Mouse (Mus musculus): ENCODE results near the gene Alox12b.

Gene Alox12b

DNA sequence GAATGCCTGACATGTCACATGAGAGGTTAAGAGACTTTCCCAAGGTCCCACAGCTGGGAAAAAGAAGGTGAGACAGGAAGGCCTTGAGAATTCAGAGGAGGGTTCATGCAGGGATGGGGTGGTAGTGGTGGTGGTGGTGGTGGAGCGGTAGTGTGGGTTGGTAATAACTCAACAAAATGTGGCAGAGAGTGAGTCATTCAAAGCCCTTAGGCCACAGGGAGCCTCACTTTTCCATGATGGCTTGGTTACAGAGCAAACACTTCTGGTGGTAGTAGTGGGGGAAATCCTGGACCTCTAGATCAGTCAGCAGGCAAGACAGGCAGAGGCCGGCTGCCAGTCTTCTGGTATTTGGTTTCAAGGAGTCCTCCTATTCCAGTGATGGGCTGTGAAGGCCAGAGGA lies 15.8 kb downstream of the Alox12b start:
- in situ Hi-C loops (cut with MboI; ENCODE audit: low sequenced_read_pairs): no loop called here

DNA sequence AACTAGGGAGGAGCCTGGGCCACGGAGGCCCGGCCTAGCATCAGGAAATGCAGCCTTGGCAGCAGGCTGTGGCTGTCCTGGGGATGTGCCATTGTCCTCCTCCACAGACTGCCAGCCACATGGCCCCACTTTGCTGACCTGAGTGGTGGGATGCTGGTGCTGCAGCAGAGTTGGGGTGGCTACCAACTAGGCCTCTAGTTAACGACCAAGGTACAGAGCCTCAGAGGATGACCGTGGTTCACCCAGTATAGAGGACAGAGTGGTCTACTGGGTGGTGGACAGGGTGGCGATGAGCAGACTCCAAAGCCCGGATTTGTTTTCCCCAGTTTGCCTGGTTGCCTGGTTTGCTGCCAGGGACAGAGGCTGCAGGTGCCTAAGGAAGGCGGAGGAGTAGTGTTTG lies 17.9 kb downstream of the Alox12b start:
- in situ Hi-C loops (cut with MboI; ENCODE audit: low sequenced_read_pairs): no loop called here

DNA sequence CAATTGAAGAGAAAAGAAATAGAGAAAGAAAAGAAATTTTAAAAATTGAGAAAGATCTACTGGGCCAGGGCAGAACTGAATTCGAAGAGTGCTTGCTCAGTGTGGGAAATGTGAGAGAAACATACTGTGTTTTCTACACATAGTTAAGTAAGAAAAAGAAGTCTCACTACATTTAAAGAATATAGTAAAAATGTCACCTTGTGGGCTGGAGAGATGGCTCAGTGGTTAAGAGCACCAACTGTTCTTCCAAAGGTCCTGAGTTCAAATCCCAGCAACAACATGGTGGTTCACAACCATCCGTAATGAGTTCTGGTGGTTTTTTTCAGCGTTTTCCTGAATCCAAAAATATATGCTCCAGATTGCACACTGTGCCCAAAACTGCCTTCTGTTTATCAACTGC lies 21.7 kb downstream of the Alox12b start:
- in situ Hi-C loops (cut with MboI; ENCODE audit: low sequenced_read_pairs): no loop called here

- in situ Hi-C loops (cut with MboI; ENCODE audit: low sequenced_read_pairs): no loop called here
Measured at GRCm38 (mm10) chr11:69179512-69179911, 22.7 kb downstream of the Alox12b start.

- in situ Hi-C loops (cut with MboI; ENCODE audit: low sequenced_read_pairs): no loop called here
Measured at GRCm38 (mm10) chr11:69180120-69180519, 23.3 kb downstream of the Alox12b start.

DNA sequence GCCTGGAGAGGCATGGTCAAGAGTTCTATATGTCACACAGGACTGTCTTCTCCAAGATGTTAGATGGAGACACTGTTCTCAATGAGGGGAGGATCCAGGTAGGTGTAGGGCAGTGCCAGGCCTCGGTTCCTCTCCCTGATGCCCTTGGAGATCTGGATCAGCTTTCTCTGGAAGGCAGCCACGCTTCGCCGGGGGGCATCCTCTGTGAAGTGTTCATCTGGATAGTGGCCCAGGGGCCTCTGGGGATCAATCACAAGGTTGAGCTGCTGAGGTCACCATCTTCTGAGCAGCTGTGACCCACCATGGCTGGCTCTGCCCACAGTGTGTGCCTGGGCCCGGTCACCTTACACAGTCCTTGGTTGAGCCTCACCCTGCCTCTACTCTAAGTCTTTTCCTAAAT lies 28.2 kb downstream of the Alox12b start:
- in situ Hi-C loops (cut with MboI; ENCODE audit: low sequenced_read_pairs): no loop called here

DNA sequence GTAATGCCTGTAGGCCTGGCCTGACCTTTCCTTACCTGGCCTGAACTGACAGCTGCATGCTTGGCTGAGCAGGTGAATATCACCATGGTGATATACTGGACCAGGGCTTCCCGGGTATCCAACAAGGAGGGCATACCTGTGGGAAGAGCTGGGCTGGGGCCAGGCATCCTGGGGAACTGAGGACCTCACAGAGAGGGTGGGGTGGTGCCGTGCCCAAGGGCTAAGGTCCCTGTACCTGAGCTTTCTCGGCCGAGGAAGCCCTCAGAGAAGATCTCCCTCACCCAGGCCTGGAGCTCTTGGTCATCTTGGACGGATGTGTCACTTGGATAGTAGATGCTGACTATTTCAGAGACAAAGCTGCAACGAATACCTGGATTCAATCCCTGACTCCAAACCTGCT lies 29.1 kb downstream of the Alox12b start:
- in situ Hi-C loops (cut with MboI; ENCODE audit: low sequenced_read_pairs): no loop called here

DNA sequence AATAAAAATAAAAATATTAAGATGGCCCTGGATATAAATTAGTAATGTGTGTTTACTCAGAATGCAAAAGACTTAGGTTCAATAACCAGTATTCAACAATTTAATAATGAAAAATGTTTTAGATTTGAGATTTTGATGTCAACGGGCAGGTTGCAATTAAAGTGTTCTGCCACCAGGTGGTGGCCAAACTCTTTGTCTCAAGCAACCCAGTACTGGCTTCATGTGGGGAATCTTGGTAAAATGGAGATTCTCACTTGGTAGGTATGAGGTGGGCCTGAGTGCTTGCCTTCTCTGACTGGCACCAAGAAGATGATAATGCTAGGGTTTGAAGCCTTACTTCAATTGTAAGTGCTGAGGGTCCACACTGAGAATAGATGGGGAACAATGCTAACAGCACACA lies 36.1 kb downstream of the Alox12b start:
- in situ Hi-C loops (cut with MboI; ENCODE audit: low sequenced_read_pairs): loop anchor here (5.0 kb wide), 1 partner anchor 59 kb away; no protein-coding TSS in a partner anchor

DNA sequence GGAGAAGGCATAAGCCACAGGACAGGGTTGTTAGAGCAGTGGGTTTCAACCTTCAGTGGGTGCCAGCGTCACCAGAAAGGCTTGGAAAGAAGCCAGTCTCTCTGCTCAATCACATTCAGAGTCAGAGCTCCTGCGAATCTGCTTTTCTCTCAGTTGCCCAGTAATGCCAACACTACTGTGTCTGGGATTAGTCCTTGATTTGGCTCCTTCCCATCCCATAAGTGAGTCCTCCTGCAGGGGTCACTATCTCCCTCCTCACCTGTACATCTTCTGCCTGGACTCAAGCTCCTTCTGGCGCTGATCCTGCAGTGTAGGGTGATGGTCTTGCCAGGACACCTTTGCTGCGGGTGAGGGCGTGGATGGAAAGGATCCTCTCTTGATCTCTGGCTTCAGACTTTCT lies 40.0 kb downstream of the Alox12b start:
- in situ Hi-C loops (cut with MboI; ENCODE audit: low sequenced_read_pairs): no loop called here

GRCm38 (mm10) chr11:69197194-69197593 lies 40.4 kb downstream of the Alox12b start:
- in situ Hi-C loops (cut with MboI; ENCODE audit: low sequenced_read_pairs): no loop called here

DNA sequence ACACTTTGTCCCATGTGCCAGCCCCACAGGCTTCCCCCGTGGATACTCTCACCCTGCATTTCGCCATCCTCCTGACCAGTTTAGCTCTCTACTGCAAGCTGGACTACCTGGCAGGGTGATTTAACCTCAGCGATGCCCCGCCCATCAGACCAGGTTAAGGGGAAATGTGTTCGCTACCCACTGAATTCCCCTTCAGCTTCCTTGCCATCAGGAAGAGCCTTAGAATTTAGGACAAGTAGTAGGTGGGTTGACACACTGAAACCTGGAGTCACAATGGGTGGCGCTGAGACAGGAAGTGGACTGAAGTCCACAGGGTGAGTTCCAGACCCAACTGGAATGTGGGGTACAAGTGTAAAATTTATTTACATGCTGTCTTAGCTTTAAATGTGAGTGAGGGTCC lies 41.0 kb downstream of the Alox12b start, which contains the start of gene Alox8:
Alox8 (minus strand) TSS at position 101 of the 400 bp plus-strand sequence.
- in situ Hi-C loops (cut with MboI; ENCODE audit: low sequenced_read_pairs): no loop called here

DNA sequence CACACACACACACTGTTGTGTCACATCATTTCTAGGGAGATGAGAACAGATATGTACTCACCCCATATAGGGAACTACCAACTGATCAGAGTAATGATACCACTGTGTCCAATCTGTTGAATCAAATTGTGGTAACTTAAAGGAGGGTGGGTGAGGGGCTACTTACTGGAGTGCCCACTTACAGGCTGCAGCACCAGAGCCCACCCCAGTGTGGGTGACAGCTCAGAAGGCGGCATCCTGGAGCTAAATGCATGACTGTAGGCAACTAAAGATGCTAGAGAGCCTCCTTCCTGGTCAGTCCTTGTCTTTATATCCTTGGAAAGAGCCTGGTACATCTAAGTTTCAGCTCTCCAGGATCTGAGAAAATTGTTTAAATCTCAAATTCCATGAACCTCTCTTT lies 42.5 kb downstream of the Alox12b start:
- in situ Hi-C loops (cut with MboI; ENCODE audit: low sequenced_read_pairs): no loop called here

DNA sequence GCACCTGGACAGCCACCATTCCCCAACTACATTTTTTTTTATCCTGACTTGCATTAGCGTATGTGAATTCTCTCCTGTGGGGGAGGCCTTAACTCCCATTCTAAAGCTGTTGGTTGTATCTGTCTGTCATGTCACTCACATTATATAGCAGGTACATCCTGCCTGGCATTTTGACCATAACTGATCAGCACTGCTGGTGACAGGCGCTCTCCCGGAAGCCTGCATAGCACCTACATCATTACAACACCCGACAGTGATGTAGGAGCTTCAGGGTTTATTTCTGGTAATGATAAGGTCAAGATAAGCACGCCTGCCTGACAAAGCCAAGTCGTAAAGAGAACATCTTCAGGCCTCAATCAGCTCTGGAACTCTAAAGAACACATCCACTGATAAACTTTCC lies 43.4 kb downstream of the Alox12b start:
- in situ Hi-C loops (cut with MboI; ENCODE audit: low sequenced_read_pairs): no loop called here

- in situ Hi-C loops (cut with MboI; ENCODE audit: low sequenced_read_pairs): no loop called here
Measured at GRCm38 (mm10) chr11:69202469-69203230, 45.9 kb downstream of the Alox12b start.

DNA sequence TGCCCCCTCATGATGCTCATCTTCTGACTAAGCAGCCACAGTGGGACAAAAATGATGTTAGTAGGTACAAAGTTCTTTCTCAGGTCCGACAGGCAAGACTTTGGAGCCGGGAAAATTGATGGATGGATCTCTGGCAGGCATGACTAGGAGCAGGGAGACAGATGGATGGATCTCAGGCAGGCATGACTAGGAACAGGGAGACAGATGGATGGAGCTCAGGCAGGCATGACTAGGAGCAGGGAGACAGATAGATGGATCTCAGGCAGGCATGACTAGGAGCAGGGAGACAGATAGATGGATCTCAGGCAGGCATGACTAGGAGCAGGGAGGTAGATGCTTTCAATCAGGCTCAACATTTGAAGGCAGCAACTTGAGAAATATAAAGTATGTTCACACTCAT lies 54.6 kb downstream of the Alox12b start:
- in situ Hi-C loops (cut with MboI; ENCODE audit: low sequenced_read_pairs): no loop called here

DNA sequence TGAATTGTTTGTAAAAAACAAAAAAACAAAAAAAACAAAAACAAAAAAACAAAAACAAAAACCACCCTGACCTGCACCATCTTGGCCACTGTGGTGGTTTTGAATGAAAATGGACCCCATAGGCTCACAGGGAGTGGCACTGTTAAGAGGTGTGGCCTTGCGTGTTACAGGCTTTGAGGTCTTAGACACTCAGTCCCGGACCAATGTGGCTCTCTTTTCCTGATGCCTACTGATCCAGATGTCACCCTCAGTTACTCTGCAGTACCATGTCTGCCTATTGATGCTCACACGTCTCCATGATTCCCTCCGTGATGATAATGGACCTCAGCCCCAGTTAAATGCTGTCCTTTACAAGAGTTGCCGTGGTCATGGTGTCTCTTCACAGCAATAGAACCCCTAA lies 60.6 kb downstream of the Alox12b start:
- in situ Hi-C loops (cut with MboI; ENCODE audit: low sequenced_read_pairs): no loop called here

GRCm38 (mm10) chr11:69218661-69219060 lies 61.9 kb downstream of the Alox12b start:
- in situ Hi-C loops (cut with MboI; ENCODE audit: low sequenced_read_pairs): no loop called here

Data from CH12F3 (cell line).